Mouse (Mus musculus) ES-CJ7 (cell line): Measurements from ENCODE around the gene Spint1.

Source experiments
- DNase-seq: peaks from one replicate; pipeline ENCODE4 v3.0.0; 2011; ENCODE audit warnings: low read depth, low spot score

The Spint1 gene

DNA sequence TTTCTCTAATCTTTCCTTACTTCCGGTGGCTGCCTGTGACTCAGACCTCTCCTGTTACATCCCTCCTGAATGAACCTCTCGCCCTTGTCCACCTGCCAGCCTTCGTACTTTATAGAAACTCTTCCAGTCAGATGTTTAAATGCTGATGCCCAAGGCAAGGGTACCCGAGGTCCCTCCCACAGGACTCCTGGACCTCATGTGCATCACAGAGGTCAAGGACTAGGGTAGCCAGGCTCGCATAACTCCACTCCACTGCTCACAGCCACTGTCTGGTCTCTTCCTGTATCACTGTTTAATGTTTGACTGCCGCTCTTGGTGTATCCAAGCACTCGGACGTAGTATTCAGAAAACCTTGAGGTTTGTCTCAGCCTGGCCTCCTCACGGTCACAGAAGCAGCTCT, 5.4 kb downstream of the Spint1 start:
- no peak for DNase-seq

DNA sequence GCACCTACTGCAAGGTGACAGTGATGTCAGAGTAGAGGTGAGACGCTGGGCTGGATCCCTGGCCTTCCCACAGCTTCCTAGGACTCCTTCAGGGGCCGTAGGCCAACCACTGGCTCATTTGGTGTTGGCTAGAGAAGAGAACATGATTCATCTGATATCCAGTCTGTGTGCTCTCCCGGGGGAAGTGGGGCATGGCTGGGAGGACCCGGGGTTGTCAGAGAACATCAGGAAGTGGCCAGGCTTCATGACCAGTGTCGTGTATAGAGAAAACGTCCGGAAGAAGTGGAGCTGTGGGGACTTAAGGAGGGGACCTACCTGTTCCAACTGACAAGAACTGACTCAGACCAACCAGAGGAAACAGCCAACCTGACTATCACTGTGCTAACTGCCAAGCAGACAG, 8.1 kb downstream of the Spint1 start:
- no peak for DNase-seq

DNA sequence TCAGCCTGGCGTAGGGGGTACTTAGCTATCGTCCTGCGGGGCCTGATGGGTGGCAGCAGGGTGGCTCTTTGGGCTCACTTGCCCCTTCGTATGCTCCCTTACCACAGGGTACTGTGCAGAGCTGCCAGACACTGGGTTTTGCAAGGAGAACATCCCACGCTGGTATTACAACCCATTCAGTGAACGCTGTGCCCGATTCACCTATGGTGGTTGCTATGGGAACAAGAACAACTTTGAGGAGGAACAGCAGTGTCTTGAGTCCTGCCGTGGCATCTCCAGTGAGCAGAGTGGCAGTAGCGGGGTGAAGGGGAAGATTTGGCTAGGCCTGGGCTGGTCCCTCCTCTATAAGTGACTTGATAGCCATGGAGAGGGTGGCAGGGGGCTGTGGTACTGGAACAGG, 10.7 kb downstream of the Spint1 start:
- DNase-seq, result no peak

DNA sequence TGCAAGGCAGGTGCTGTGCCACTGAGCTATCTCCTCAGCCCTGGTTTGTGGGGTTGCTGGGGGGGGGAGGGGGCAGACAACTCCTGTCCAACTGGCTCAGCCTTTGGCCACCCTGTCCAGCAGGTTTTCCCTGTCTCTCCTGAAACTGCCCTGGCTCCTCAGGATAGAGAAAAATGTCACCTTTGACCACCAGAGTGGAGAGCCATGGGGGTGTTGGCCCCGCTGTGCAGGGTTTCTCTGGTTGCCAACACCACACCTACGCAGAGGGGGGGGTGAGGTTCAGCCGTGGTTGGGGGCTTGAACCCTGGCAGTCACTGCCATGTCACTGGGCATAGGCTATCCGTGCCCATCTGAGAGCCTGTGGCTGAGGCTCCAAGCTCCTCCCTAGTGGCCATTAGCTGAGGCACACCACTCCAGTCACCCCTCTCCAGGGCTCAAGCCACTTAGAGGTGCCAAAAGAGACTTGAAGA, 12.5 kb downstream of the Spint1 start:
- DNase-seq, result no peak

DNA sequence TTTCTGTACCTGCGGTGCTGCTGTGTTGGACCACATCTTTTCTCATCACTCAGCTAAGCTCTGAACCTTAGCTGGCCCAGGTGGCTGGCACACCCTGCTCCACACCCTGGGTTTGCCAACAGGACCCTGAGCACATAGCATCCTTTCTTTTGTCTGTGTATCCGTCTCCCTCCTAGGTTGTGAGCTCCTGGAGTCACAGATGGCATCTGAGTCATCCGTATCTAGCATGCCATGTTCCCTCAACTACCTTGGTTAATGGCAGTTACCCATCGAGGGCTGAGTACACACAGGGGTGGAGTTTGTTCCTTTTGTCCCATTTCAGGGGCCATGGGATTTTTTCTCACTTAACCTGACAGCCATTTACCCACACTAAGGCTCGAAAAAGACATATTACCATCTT, 13.2 kb downstream of the Spint1 start:
- DNase-seq, result no peak

DNA sequence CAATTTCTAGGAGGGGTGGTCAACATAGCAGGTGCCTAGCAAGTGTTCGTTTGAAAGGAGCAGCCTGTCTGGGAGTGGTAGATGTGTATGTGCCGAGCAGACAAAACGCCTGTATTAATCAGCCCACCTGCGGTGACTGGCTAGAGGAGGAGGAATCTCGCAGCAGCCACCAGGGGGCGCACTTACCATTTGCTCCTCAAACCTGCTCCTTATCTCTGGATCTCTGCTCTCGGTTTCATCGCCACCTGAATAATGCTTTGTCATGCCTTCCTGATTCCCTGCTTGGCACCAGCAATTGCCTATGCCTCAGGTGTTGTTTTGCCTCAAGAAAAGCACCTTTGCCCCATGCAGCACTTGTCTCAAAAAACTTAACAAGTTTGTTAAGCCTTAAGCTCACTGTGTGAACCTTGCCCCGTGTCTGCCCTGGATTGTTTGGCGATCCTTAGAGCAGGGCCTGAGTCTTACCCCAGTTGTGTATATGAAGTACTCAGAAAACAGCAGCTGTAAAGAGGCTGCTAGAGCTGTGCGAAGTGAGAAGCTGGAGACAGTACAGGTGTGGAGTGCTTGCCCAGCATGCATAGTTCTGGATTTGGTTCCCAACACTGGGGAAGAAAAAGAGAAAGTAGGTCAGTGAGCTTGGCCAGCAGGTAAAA, 13.8 kb downstream of the Spint1 start:
- DNase-seq, result peak; percentile 90

DNA sequence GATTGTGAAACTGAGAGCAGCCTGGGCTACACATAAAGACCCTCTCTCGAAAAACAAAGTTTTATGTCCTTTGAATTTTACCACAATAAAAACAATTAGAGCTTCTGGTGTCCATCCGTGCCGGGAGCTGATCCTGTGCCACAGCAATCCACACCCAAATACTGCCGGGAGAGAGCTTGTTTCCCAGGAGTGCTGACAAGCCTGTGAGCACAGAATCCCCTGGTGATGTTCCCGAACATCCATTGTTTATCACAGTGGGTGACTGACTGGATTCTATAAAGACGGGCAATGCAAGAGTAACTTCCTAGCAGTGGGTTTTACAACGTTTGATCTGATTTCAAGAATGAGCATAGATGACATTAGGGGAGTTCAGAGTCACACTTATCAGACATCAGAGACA, 17.8 kb downstream of the Spint1 start:
- DNase-seq, result peak; percentile 63

DNA sequence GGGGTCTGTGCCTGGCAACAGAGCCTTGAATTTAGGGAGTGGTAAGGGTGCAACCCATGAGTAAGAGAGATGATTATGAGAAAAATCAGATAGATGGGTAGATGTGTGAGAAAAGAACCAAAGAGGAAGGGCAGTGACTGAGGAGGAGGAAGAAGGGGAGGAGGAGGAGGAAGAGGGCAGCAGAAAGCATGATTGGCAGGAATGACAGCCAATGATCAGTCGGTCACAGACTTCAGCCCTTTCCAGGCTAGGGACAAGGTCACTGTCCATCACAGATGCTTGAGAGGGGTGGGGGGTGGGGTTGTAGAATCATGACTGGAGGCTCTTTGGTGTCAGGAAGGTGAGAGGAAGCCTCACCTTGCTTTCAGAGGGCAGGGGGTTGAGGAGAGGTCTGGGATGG, 23.4 kb downstream of the Spint1 start:
- DNase-seq, result no peak

DNA sequence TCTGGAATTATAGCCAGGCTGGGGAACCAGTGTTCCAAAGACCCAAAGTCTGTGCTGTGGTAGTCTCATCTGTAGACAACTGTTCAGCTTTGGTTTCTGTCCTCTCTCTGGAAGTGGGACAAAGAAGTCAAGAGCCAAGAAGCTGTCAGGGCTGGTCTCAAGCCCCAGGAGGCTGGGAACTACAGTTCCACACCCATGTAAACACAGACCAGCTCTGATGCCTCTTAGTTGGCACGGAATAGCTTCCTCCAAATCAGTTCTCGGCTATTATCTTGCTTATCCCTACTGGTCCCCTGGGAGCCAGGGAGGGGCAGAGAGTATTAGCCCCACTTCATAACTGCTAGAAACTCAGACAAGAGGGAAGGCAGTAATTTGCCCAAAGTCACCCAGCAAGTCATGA, 24.2 kb downstream of the Spint1 start:
- DNase-seq, result no peak

DNA sequence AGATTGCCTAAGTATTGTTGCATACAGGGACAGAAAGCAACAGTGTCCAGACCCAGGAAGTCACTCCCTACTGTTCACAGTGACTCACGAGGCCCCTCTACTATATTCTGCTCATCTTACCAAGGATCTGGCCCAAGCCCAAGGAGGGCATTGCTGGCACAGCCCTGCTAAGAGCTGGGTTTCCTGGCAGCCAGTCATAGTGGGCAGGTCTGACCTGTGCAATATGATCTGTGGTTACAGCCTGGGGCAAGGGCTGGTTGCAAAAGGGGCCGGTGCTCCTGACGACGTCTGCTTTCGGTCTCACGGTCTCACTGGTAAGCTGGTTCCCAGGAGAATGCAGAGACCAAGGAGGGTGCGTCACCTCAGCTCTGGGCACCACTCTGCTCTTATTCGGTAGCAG, 25.8 kb downstream of the Spint1 start:
- no peak for DNase-seq

DNA sequence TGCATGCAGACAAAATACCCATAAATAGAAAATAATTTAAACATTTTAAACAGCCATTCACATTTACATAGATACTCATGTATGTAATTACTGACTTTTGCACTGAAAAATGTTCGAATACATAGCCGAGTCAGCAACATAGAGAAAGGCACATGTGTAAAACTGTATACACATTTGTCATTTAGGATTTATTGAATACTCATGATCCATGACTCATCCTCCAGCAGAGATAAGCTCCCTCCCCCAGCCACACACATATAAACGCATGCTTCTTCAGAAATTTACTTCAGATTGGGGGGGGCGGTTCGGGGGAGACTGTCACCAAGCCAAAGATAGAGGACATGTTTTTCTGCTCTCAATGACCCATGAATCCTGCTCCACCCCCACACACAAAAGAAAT, 26.7 kb downstream of the Spint1 start:
- DNase-seq, result no peak

DNA sequence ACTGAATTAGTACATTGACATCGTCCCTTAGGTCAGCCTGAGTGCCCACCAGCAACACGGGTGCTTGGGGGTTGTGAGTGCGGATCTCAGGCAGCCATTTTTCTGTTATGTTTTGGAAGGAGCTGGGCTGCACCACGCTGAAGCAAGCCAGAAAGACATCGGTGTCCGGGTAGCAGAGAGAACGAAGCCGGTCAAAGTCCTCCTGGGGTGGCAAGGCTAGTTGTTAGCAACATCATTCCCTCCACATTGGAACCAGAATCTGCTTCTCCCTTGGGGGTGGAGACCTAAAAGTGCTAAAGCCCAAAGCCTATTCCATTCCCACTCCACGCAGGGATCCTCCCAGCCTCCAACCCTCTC, 33.1 kb downstream of the Spint1 start:
- no peak for DNase-seq

DNA sequence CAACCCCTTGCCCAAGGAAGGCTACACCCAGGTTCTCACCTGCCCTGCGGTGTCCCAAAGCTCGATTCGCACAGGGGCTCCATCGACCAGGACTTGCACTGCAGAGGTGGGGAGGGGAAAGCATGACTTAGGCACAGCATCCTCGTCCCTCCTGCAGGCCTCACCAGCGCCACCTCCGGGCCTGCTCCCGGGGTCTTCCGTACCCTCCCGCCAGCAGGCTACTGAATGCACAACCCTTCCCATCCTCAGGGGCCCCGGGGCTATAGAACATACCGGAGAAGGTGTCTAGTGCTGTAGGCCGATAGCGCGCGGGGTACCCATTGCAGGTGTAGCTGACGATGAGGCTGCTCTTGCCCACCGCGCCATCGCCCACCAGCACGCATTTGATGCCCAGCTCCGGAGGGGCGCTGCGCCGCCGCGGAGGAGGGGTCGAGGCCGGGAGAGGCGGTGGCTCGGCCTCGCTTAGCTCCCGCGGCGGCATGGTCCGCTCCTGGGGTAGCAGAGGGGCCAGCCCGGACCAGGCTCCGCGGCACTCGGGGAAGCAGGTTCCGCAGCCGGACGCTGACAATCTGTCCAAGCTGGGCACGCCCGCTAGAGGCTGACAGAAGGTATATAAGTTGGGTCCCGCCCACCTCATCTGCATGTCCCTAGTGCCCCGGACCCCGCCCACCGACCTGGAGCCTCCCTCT, 33.6 kb downstream of the Spint1 start, which contains the start of gene Rhov:
Rhov (minus strand) TSS at position 630 of the 689 bp plus-strand sequence.
- DNase-seq, result peak; percentile 74

DNA sequence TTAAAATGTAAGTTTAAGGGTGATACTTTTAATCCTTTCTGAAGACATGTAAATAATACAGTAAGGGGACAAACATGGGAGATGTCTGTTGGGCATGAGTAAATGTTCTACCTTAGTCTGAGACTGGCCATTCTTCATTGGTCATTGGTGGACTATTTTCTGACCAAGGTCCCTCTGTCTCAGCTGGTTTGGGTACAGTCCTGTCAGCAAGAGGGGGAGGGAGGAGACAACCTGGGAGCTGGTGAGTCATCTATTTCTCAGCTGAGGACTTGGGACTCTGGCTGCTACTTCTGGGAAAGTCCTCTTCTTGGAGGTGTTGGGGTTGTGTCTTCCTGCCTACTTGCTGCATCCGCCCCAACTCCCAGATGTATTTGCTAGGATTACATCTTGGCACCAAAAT, 37.0 kb downstream of the Spint1 start:
- no peak for DNase-seq

DNA sequence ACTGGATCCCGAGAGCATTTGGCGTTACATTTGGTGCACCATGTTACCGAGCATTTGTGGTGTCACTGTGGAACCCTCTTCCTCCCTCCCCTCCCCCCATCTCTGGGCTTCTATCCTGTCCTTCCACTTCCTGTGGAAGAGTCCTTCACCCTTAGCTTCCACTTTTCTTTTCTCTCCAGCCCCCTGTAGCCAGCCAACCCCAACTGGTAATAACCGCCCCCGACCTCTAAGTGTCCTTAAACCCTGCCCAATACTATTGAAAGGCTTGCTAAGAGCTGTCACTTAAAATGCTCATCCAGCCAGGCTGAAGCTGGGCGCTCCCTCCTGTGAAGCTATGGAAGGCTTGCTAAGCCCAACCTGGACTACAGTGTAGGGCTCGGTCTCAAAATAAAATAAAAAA, 39.8 kb downstream of the Spint1 start:
- peak; percentile 83 for DNase-seq

DNA sequence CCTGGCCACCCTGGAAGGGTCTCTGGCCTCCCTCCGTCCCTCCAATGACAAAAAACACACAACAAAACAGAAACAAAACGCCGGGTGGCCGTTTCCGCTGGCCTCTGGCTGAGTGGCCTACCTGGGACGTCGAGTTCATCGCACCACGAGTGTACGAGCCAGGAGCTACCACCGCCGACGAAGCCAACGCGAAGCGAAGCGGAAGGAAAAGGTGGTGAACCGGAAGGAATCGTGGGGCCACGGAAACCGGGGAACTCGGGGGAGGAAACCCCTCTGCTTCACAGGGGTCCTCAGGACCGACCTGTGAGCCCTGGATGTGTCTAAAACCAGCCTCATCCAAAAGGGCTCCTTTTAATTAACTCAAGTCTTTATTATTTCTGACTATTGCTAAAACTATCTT, 40.6 kb downstream of the Spint1 start:
- DNase-seq, result no peak

DNA sequence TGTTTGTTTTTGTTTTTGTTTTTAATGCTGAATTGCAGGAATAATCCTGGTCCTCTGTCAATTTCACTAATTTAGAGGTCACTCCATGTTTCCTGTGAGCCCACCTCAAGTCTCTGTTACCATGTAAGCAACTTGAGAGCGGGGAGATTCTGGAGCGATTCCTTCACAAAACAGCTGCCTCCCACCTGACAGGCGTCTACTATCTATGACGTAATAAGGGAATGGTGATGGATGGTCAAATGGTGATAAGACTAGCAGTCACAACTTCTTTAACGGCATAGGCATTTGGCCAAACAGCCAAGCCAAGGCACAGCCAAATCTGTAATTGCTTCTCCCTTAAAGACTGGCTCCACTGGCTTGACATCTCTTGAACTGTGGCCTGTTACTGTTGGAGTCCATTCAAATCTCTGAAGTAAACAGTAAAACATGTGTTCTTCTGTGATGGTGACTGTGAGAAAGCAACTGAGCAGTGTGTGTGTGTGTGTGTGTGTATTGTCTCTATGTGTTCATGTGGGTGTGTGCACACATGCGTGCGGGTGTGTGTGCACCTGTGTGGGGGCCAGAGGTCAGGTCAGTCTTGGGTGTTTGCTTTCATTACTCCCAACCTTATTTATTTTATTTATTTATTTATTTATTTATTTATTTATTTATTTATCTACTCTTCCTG, 44.9 kb downstream of the Spint1 start:
- DNase-seq, result no peak

DNA sequence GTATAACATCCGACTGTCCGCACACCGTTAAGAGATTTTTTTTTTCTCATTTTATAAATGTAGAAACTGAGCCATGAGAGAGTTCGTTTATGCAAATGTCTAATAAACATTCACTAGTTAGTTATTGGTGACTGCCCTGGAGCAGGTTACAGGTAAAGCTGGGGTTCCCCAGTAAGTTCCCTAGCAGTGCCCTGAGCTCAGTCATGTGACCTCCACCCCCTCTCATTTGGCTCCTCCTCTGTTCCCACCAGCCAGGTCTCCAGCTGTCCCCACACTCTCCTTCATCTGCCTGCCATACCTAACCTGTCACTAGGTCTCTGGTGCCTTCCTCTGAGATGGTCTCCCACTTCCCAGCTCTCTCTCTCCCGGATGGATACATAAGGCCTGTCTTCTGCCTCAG, 50.2 kb downstream of the Spint1 start:
- DNase-seq, result no peak

DNA sequence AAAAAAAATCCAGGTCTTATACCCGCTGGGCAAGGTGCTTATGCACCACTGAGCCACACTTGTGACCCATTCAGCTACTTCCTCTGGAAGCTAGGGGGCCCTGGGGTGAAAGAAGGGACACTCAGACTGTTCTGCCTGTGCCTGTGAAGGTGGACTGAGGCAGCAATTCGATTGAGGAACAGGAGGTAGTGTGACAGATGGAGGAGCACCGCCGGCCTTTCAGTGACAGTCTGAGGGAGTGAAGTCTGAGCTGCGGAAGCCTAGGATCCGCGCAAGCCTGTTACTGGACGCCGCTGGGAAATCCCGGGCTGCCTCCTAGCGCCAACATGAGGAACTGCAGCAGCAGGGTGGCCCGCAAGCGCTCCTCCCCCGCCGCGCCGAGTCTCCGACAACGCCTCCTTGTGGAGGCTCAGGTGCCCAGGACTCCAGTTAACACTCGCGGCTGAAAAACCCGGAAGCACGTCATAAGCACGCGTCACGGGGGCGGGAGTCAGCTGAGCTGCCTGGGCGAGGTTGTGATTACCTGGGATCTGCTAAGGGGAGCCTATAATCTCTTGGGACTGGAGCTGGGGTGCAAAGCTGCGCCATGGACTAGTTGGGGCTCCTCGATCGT, 51.2 kb downstream of the Spint1 start, which contains the start of gene Vps18:
Vps18 (plus strand) TSS at position 471 of the 613 bp plus-strand sequence.
- DNase-seq, result peak; percentile 97

DNA sequence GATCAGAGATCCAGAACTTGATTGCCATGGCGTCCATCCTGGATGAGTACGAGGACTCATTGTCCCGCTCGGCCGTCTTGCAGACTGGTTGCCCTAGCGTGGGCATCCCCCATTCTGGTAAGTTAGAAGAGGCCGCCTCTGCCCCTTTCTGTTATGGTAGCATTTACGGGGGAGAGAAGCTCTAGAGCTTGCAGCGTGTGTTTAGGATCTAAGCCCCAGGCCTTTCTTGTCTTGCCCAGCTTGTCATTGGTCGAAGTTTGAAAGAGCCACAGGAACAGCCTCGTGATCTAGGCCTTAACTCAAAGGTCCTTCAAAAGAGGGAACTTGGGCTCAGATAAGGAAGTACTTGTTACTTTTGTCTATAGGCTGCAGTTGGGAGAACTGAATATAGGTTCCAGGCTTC, 51.9 kb downstream of the Spint1 start:
- no peak for DNase-seq

DNA sequence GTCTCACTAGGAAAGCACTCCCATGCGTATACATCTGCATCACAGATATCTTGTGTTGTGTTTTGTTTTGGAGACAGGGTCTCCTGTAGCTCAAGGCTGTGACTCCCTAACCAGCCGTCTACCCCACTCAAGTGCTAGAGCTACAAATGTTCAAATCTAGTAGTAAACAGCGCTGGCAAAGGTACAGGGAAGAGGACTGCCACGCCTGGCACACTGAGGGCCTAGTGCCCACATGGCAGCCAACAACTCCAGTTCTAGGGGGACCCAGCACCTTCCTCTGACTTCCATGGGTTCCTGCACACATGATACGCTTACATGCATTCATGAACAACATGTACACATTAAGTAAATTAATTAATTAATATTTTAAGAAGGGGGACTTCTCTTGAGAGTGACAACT, 55.1 kb downstream of the Spint1 start:
- DNase-seq, result no peak

DNA sequence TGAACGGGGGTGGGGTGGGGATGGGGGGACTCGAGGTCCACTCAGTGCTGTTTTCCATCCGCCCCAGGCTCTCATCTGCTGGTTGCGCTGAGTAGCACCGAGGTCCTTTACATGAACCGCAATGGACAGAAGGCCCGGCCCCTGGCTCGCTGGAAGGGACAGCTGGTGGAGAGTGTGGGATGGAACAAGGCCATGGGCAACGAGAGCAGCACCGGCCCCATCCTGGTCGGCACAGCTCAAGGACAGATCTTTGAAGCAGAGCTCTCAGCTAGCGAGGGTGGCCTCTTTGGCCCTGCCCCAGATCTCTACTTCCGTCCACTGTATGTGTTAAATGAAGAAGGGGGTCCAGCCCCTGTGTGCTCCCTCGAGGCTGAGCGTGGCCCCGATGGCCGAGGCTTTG, 55.7 kb downstream of the Spint1 start:
- DNase-seq, result no peak
